Mouse (Mus musculus): ENCODE data around the gene Vamp3. TPM values are rescaled to one million over a fixed set of nuclear protein-coding genes. Genes with fewer than 3 reads are reported as not detected.
A peak's percentile ranks its signal among the peaks of the same experiment; 100 is the strongest.
"Not testable (repeated sequence)": the region's sequence is repeated elsewhere in the genome, so short reads cannot be mapped to it uniquely, and the experiment has no call there.

The Vamp3 gene
- total RNA-seq, 1 experiment from 2014 or later = 88.5 TPM

- DNase-seq = no peak
These were observed 12.7 kb downstream of the Vamp3 start for GRCm38 (mm10) chr4:151044944-151045570.

- DNase-seq = peak; percentile 99
These were observed 13.5 kb downstream of the Vamp3 start, which contains the start of gene Per3 for GRCm38 (mm10) chr4:151044037-151044943. Gene Per3, minus strand, starts transcription at chr4:151044665.

- DNase-seq = no peak
These were observed 14.5 kb downstream of the Vamp3 start for GRCm38 (mm10) chr4:151043281-151043680.

- DNase-seq = no peak
These were observed 16.3 kb downstream of the Vamp3 start for GRCm38 (mm10) chr4:151041506-151041905.

- DNase-seq = no peak
These were observed 20.0 kb downstream of the Vamp3 start for GRCm38 (mm10) chr4:151037800-151038199.

GRCm38 (mm10) chr4:151036521-151036920 is 21.2 kb downstream of the Vamp3 start:
- no peak for DNase-seq

GRCm38 (mm10) chr4:151027001-151027400 is 30.8 kb downstream of the Vamp3 start:
- DNase-seq = no peak

GRCm38 (mm10) chr4:151024152-151024551 is 33.6 kb downstream of the Vamp3 start:
- no peak for DNase-seq

GRCm38 (mm10) chr4:151017356-151017755 is 40.4 kb downstream of the Vamp3 start:
- DNase-seq = not testable (repeated sequence)

GRCm38 (mm10) chr4:151015946-151016345 is 41.8 kb downstream of the Vamp3 start:
- DNase-seq = no peak

- DNase-seq = no peak
These were observed 47.4 kb downstream of the Vamp3 start for GRCm38 (mm10) chr4:151010316-151010715.

GRCm38 (mm10) chr4:151006945-151007344 is 50.8 kb downstream of the Vamp3 start:
- DNase-seq = peak; percentile 38

GRCm38 (mm10) chr4:151005656-151006318 is 52.0 kb downstream of the Vamp3 start:
- no peak for DNase-seq

- no peak for DNase-seq
These were observed 56.4 kb downstream of the Vamp3 start for GRCm38 (mm10) chr4:151001397-151001796.

GRCm38 (mm10) chr4:150998626-150999025 is 59.1 kb downstream of the Vamp3 start:
- DNase-seq = no peak

Other genes starting within 250 kb of the Vamp3 start
- 23.4 and 32.5 TPM in 2 replicates for gene Errfi1, start 204.0 kb downstream of the Vamp3 start, total RNA-seq (2021)
- gene Park7, start 143.5 kb downstream of the Vamp3 start, total RNA-seq (2021) = 284 and 290 TPM in 2 replicates
- gene Tnfrsf9, start 143.4 kb downstream of the Vamp3 start, total RNA-seq (2021) = 0.15 TPM in 1 of 2 replicates, not detected in the other
- gene Uts2, start 60.9 kb downstream of the Vamp3 start, total RNA-seq (2021) = not detected in 2 replicates
- 29.7 and 55.5 TPM in 2 replicates for gene Per3, start 13.3 kb downstream of the Vamp3 start, total RNA-seq (2021)
- gene Gm13090, start 31.6 kb upstream of the Vamp3 start, total RNA-seq (2021) = not detected in 2 replicates